Mouse (Mus musculus) splenic B cell, adult 2 months (primary cell): ENCODE results near the gene Dhx16.

ENCODE experiments used
- DNase-seq: peaks from one replicate; pipeline ENCODE4 v3.0.0-alpha.2; 2011; ENCODE audit warnings: low read depth, low spot score
- H3K27me3 ChIP-seq: 2 replicates; pipeline ENCODE4 v1.6.1; 2012; ENCODE audit warnings: mild to moderate bottlenecking, low read length, moderate library complexity, mixed read lengths; ENCODE audit not compliant: control insufficient read depth, poor library complexity, insufficient read depth, severe bottlenecking
- H3K36me3 ChIP-seq: 2 replicates; pipeline ENCODE4 v1.6.1; 2012; ENCODE audit warnings: mild to moderate bottlenecking, low read length, moderate library complexity, mixed read lengths; ENCODE audit not compliant: control insufficient read depth, poor library complexity, insufficient read depth, severe bottlenecking

Gene Dhx16

DNA sequence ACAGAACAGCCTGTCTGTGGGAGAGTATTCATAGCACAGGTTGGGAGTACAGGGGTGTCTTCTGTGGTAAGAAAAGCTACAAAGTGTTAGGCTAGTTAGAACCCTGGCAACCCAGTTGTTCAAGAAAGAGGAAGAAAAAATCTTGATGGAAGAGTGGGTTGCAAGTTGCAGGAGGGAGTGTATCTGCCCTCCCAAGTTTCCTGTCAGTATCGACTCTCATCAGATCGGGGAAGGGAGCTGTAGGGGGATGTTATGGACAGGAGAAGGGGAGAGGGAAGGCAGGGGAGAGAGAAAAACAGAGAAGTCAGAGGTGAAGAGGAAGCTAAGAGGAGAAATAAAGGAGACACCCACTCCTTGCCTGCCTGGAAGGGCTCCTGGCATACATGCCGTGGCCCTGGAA, 21.0 kb downstream of the Dhx16 start:
- Histone ChIP-seq H3K27me3 (no peaks in the 10 kb centered on the region), H3K36me3 (no peaks in the 10 kb centered on the region)
- DNase-seq = no peak

DNA sequence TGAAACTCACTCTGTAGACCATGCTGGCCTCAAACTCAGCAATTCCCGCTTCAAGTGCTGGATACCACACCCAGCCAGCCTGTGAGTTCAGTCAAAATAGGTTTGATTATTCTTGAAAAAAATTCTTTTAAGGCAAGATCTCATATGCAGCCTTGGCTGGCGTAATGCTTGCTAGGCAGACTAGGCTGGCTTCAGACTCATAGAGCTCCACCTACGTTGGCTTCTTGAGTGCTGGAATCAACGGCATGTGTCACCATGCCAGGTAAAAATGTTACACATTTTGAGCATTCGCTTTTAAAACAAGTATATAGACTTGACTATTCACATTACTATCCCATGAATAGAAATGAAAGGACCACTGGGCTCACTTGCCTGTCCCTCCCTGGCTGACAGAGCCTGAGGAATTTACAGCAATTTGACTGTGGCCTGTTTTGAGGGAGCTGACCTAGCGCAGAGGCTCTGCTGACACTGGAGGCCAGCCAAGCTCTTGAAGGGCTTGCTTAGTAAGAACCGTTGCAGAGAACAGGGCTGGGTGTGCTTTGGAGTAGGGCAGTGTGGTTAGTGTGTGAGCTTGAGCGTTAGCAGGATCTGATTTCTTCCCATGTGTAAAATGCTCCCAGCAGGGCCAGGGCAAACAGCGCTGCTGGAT, 23.8 kb downstream of the Dhx16 start:
- Histone ChIP-seq H3K27me3 (no peaks in the 10 kb centered on the region), H3K36me3 (no peaks in the 10 kb centered on the region)
- no peak for DNase-seq

DNA sequence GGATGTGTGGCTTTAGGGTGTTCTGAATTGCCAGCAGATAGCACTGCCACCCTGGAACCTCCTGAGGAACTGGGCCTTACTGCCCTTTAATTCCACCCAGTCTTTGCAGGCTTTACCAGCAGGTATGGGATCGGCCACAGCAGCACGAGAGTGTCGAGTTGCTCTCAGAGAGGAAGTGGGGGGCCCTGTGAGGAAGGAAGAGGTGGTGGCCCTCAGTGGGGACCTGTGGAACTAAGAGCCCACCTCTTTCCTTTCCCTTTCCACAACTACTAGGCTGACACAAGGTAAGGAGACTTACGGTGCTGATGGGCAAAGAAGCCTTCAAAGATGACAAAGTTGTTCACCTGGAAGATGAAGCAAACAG, 24.4 kb downstream of the Dhx16 start:
- H3K27me3 ChIP-seq = no peaks in the 10 kb centered on the region
- H3K36me3 ChIP-seq = no peaks in the 10 kb centered on the region
- no peak for DNase-seq

DNA sequence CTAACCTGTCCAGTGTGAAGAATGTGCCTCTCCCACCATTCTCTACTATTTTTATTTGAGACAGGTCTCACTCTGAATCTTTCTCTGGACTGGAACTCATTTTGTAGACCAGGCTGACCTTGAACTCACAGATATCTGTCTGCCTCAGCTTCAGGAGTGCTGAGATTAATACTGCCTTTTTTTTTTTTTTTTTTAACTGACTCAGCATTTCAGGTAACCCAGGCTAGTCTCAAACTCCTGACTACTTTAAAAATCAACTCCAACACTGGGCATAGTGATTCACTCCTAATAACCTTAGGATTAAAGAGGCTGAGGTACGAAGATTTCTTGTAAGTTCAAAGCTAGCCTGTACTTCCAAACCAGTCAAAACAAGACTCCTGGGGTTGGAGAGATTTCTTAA, 26.0 kb downstream of the Dhx16 start:
- no peak for DNase-seq
- Histone ChIP-seq H3K27me3 (no peaks in the 10 kb centered on the region), H3K36me3 (no peaks in the 10 kb centered on the region)

DNA sequence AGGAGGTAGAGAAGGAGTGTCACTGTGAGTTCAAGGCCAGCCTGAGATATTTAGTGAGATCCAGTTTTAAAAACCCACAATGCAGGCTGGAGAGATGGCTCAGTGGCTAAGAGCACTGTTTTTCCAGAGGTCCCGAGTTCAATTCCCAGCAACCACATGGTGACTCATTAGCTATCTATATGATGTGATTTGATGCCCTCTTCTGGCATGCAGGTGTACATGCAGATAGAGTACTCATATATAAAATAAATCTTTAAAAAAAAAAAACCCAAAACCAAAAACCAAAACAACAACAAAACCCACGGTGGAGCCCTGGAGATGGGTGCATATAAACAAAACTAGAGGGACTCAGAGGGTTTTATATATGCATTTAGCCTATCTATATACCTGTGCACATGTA, 28.0 kb downstream of the Dhx16 start:
- Histone ChIP-seq H3K36me3 (no peaks in the 10 kb centered on the region), H3K27me3 (no peaks in the 10 kb centered on the region)
- peak; percentile 58 for DNase-seq

DNA sequence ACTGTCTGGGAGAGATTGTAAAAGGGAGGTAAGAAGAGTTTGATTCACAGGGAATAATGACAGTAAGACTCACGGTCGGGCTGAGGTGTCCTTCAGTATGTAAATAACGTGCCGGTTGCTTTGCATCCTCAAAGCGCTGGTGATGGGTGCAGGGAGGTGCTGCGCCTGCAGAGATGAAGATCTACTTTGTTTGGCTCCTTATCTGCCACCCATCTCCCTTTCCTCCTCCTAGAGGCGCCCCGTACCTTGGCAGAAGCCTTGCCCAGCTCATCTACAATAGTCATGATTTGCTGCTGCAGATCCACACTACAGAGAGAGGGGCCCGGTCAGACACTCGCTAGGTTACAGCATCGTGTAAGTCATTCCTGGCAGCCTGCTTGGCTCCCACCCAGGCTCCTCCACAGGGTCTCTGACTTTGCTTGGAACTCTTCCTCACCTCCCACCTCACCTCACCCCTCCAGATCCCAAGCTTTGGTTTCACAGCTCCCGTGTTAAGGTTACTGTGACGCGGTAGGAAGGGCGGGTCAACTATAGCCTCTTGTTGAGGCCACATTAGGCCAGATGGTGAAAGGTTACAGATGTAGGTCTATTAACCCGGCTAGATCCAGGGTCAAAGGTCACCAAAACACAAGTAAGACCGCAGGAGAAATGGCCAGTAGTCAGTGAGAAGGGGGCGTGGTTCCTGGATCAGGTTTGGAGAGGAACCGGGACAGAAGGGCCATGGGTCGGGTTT, 29.7 kb downstream of the Dhx16 start:
- DNase-seq = no peak
- H3K36me3 ChIP-seq = peaks cover 6% of the 10 kb centered on the region
- H3K27me3 ChIP-seq = no peaks in the 10 kb centered on the region

DNA sequence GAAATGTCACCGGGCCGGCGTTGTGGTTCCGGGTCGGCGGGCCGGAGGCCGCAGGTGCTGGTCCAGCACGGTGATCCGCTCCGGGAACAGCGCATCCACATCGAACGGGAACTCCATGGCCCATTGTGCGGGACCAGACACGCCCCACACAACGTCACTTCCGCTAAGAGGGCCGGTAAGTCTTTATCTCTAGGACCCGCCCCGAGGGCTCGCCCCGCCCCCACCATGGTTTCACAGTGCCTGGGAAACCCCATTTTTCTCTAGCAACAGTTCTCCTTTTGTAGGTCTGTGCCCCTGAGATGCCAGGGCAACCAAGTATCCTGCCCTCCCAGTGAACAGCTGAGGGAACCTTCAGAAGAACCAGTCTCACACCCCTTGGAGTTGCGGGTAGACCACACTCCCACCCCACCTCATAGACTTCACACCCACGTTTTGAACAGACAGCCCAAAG, 30.3 kb downstream of the Dhx16 start, which contains the start of gene Atat1:
Gene Atat1 (minus strand): TSS at position 157 of the 451 bp plus-strand sequence.
- Histone ChIP-seq H3K27me3 (no peaks in the 10 kb centered on the region), H3K36me3 (peaks cover 8% of the 10 kb centered on the region)
- peak; percentile 98 for DNase-seq

DNA sequence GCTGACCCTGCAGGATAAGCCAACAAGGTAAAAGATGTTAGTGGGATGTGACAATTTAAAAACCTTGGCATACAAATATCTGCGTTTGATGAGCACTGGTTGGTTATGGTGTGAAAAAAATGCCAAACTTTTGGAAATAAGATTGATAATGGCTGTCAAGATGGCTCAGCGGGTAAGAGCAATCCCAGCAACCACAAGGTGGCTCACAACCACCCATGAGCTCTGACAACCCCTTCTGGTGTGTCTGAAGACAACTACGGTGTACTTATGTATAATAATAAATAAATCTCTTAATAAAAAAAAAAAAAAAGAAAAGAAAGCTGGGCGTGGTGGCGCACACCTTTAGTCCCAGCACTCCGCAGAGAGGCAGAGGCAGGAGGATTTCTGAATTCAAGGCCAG, 35.4 kb downstream of the Dhx16 start:
- Histone ChIP-seq H3K36me3 (peaks cover 19% of the 10 kb centered on the region), H3K27me3 (no peaks in the 10 kb centered on the region)
- no peak for DNase-seq

DNA sequence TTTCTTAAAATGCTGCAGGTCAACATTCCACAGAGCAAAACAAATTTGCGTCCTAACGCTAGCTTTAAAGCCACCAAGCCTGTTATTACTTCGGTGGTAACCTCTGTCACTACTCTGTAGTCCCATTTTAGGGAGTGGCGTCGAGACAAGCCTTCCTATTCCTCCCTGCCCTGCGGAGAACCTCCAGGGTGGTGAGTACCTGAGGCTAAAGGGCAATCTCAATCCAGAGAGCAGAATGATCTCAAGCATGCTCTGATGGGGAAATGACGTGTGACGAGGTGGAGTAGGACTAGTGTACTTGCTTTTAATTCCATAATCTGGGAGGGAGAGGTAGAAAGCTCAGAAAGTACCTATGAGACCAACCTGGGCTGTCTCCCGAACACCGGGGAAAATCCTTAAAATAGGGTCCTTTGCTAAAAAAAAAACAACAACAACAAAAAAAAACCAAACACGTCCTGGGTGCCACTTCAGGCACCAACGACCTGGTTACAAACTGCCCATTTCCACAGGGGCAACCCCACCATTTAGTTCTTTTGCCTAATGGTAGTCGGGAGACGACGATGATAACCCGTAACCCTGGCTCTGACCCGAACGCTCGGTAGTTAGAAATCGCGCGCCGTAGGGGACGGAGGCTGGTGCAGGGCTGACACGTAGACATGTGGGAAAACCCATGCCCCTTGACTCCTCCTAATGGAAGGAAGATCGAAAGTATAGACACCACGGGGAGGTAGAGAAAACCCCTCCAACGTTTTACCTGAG, 36.1 kb downstream of the Dhx16 start:
- peaks cover 19% of the 10 kb centered on the region for H3K36me3 ChIP-seq
- no peaks in the 10 kb centered on the region for H3K27me3 ChIP-seq
- DNase-seq = peak; percentile 38

DNA sequence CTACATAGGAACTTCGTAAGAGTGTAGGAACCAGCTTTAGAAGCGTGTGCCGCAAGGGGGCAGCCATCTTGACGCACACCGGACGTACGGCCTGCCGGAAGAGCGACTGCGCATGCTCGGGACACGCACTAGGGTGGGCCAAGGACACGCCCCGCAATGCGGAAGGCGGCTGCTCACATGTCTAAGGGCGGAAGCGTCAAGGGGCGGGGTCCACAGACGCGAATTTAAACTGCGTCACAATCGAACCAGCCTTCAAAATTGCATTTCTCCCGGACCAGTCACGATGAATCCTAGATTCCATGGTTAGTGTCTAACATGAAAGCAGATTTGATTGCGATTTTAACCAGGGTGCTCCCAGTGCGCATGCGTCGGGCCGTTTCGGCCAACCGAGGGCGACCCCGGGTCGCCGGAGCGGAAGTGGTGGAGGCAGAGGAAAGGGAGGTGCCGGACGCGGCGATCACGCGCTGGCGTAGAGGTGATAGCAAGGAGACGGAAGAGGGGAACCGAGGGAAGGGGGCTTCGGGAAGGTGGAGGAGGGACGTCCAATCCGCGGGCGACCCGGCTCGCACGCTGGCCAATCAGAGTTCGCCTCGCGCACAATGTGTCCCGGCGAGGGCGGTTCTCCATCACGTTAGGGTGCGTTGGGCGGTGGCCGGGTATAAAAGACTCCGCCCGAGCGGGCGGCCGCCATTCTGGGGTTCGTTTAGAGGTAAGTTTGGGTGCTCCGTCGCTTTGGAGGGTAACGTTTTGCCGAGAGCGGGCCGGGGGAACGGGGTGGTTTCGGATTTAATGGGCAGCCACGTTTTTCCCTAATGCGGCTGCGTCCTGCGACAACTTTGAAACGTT, 36.9 kb downstream of the Dhx16 start, which contains the start of the genes Mrps18b and Ppp1r10:
Gene Mrps18b (minus strand): TSS at position 93 of the 846 bp plus-strand sequence.
Gene Ppp1r10 (plus strand): TSS at position 138 of the 846 bp plus-strand sequence.
- DNase-seq = peak; percentile 100
- no peaks in the 10 kb centered on the region for H3K27me3 ChIP-seq
- peaks cover 19% of the 10 kb centered on the region for H3K36me3 ChIP-seq

DNA sequence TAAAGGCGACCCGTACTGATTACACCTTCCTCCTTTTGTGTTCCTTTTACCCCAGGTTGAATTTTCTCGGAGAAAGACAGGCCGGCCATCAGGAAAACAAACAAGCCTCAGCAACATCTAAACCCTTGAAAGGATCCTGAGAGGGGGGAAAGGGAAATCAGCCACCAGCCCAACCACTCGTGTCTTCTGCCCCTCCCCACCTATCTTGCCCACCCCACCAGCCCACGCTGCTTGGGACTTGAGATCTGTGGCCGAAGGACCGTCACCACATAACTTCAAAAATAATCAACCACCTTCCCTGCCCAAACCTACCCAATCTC, 37.5 kb downstream of the Dhx16 start:
- Histone ChIP-seq H3K27me3 (no peaks in the 10 kb centered on the region), H3K36me3 (peaks cover 19% of the 10 kb centered on the region)
- no peak for DNase-seq

DNA sequence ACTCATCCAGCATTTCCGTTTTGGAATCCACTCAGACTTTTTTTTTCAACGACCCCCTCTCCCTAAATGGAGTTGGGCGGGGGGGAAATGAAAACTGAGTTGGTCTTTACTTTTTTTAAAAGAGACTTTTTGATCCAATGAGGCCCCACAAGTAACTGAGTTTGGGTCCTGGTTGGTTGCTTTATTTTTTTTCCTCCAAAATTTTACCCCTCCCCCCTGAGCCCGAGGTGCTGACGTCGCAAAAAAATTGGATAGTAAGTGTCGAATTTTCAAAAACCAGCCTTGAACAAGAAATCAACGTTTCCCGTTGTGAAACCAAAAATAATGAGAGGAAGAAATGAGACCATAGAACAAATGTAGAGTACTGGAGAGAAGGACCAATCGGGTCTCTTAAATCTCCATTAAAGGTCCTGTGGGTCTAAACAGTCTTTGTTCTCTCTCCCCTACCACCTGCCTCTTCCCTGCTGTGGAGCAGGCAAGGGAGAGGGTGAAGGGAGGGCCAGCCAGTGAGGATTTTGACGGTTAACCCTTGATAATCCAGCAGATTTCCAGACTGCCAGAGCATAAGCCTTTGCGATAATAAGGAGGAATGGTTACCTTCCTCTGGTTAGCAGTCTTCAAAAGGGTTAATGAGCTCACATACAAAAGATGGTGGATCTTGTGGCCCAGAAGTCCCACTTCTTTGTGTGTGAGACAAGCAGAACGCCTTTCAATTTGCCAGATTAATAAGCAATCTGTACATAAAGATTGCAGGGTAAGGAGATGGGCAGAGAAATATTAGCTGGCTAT, 38.0 kb downstream of the Dhx16 start:
- Histone ChIP-seq H3K27me3 (no peaks in the 10 kb centered on the region), H3K36me3 (peaks cover 19% of the 10 kb centered on the region)
- DNase-seq = peak; percentile 57

DNA sequence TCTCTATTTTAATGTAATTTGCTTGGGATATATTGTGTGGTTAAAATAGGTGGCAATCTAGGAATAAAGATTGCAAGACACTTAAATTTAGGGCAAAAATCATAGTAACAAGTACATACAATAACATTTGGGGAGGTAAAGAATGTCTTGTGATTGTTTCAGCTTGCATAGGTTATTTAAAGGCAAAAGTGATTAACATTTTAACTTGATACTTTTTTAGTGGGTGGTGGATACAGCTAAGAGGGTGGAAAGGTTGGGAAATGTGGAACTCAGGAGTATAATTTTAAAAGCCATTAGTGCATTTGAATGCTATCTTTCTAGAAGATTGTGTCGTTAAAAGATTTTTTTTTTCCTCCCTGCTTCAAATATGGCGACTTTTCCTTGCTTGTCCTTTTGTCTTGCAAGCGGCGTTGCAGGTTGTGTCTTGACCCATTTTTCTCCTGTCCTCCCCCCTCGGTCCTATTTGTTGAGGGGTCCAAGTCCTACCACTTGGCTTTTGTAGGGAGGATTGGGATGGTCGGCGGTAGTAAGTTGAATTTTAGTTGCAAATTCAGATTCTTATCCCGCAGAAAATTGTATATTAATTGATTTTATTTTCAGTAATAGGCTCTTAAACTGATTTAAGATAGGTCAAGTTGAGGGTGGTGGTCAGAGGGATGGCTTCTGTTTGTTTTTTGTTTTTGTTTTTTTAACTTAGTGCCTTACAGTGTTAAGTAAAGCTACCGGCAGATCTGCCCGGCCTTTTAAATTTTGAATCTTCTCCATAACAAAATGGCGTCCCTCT, 38.8 kb downstream of the Dhx16 start:
- DNase-seq = peak; percentile 57

More for the DNA sequence above, 38.8 kb downstream of the Dhx16 start:
- Histone ChIP-seq H3K36me3 (peaks cover 13% of the 10 kb centered on the region; the same call in 1 of the 2 replicates), H3K27me3 (no peaks in the 10 kb centered on the region)
